Mouse (Mus musculus) monocyte, adult 2 months (primary cell): ENCODE data around the gene Ppp1r9b.

Experiments used
- DNase-seq, 2 experiments: peaks; one replicate each; pipeline ENCODE4 v3.0.0; 2022; ENCODE audit warnings: low spot score in 2 of 2, low read depth in 1 of 2

Ppp1r9b gene

GRCm38 (mm10) chr11:95022237-95022992 is 31.6 kb downstream of the Ppp1r9b start:
- no peak for DNase-seq

GRCm38 (mm10) chr11:95023481-95023880 is 32.6 kb downstream of the Ppp1r9b start:
- DNase-seq: no peak

GRCm38 (mm10) chr11:95024439-95025184 is 33.8 kb downstream of the Ppp1r9b start:
- no peak for DNase-seq

- DNase-seq: no peak
Measured at GRCm38 (mm10) chr11:95025227-95026012, 34.6 kb downstream of the Ppp1r9b start.

GRCm38 (mm10) chr11:95026090-95026542 is 35.3 kb downstream of the Ppp1r9b start:
- DNase-seq: no peak

- no peak for DNase-seq
Measured at GRCm38 (mm10) chr11:95026849-95027248, 36.0 kb downstream of the Ppp1r9b start.

GRCm38 (mm10) chr11:95027850-95028470 is 37.1 kb downstream of the Ppp1r9b start:
- DNase-seq: no peak

GRCm38 (mm10) chr11:95032945-95033344 is 42.1 kb downstream of the Ppp1r9b start:
- no peak for DNase-seq

GRCm38 (mm10) chr11:95033617-95034016 is 42.8 kb downstream of the Ppp1r9b start:
- DNase-seq: no peak

- DNase-seq: no peak
Measured at GRCm38 (mm10) chr11:95034902-95035301, 44.1 kb downstream of the Ppp1r9b start.

- no peak for DNase-seq
Measured at GRCm38 (mm10) chr11:95036521-95036920, 45.7 kb downstream of the Ppp1r9b start.

GRCm38 (mm10) chr11:95037306-95037705 is 46.5 kb downstream of the Ppp1r9b start:
- no peak for DNase-seq

- no peak for DNase-seq
Measured at GRCm38 (mm10) chr11:95038156-95038817, 47.5 kb downstream of the Ppp1r9b start.

GRCm38 (mm10) chr11:95038818-95039655 is 48.2 kb downstream of the Ppp1r9b start:
- DNase-seq: no peak

GRCm38 (mm10) chr11:95039766-95040165 is 48.9 kb downstream of the Ppp1r9b start:
- no peak for DNase-seq

GRCm38 (mm10) chr11:95040491-95041138 is 49.8 kb downstream of the Ppp1r9b start:
- no peak for DNase-seq

GRCm38 (mm10) chr11:95041139-95041609 is 50.3 kb downstream of the Ppp1r9b start, which contains the start of gene Pdk2:
TSS of gene Pdk2 (minus strand) at chr11:95041354.
- DNase-seq: peak; percentile 80 to 84

- peak in 1 of 2 experiments; percentile 58 for DNase-seq
Measured at GRCm38 (mm10) chr11:95042096-95042495, 51.3 kb downstream of the Ppp1r9b start.

GRCm38 (mm10) chr11:95043060-95043459 is 52.2 kb downstream of the Ppp1r9b start:
- DNase-seq: no peak
